Mouse (Mus musculus) megakaryocyte, embryonic 14.5 days (primary cell): Measurements from ENCODE around the gene Vps29.

ENCODE experiments used
- FLI1 ChIP-seq: IDR thresholded peaks from 2 replicates; pipeline ENCODE4 v1.6.1; 2012; ENCODE audit warnings: low read length, inconsistent platforms, mixed read lengths
- GATA1 ChIP-seq: IDR thresholded peaks from 3 replicates; pipeline ENCODE4 v1.6.1; 2012; ENCODE audit warnings: mixed read lengths, low read length, inconsistent platforms, borderline replicate concordance

GRCm38 (mm10) chr5:122403362-122403761 is 49.2 kb downstream of the Vps29 start:
- no peak for TF ChIP-seq GATA1
- TF ChIP-seq FLI1: no peak
